Mouse (Mus musculus) MEL (cell line): ENCODE measurements at regions not wholly inside any gene's neighbourhood (a gene's known extent, or its start where the extent isn't known, plus 50 kb on each side); places are given as distances from the start of the nearest gene placed in this dataset.

ENCODE experiments used
- DNase-seq: peaks from one replicate; pipeline ENCODE4 v3.0.0; 2011; ENCODE audit warnings: low read depth, low spot score
- H3K27ac ChIP-seq: 2 replicates; pipeline ENCODE4 v1.5.1; 2012; ENCODE audit warnings: low read depth, mild to moderate bottlenecking, control low read depth, low read length, moderate library complexity; ENCODE audit not compliant: control insufficient read depth
- H3K27me3 ChIP-seq, 2 experiments: fragments of 150-350 bp in 1 of 2; sonication (generic) in 1 of 2; 2 replicates each; pipeline ENCODE4 v1.6.1; 2012; ENCODE audit warnings: low read length in 2 of 2, mild to moderate bottlenecking in 2 of 2, improper control_type of control experiment in 1 of 2, moderate library complexity in 1 of 2; ENCODE audit not compliant: insufficient read depth in 2 of 2, control insufficient read depth in 1 of 2
- H3K36me3 ChIP-seq, 2 experiments: 2 replicates each; pipeline ENCODE4 v1.6.1; 2012 to 2014; ENCODE audit warnings: low read length in 2 of 2, improper control_type of control experiment in 1 of 2, inconsistent platforms in 1 of 2, mild to moderate bottlenecking in 1 of 2; ENCODE audit not compliant: insufficient read depth in 2 of 2, control insufficient read depth in 1 of 2
- H3K4me1 ChIP-seq, 2 experiments: fragments of 150-350 bp in 1 of 2; sonication (generic) in 1 of 2; 2 replicates each; pipeline ENCODE4 v1.6.1; 2012; ENCODE audit warnings: low read length in 2 of 2, improper control_type of control experiment in 1 of 2, mild to moderate bottlenecking in 1 of 2; ENCODE audit not compliant: insufficient read depth in 2 of 2, control insufficient read depth in 1 of 2
- H3K4me3 ChIP-seq, 2 experiments: fragments of 150-350 bp in 1 of 2; sonication (generic) in 1 of 2; 2 replicates each; pipeline ENCODE4 v1.5.1; 2012; ENCODE audit warnings: low read depth in 2 of 2, low read length in 2 of 2, mild to moderate bottlenecking in 2 of 2, moderate library complexity in 2 of 2, control low read depth in 1 of 2, improper control_type of control experiment in 1 of 2; ENCODE audit not compliant: control insufficient read depth in 1 of 2, insufficient read depth in 1 of 2
- H3K79me2 ChIP-seq: 2 replicates; pipeline ENCODE4 v1.6.1; 2012; ENCODE audit warnings: mild to moderate bottlenecking, low read length, moderate library complexity; ENCODE audit not compliant: control insufficient read depth, poor library complexity, insufficient read depth
- H3K9ac ChIP-seq: 2 replicates; pipeline ENCODE4 v1.6.1; 2012; ENCODE audit warnings: low read depth, mild to moderate bottlenecking, control low read depth, low read length, moderate library complexity; ENCODE audit not compliant: control insufficient read depth, poor library complexity, severe bottlenecking
- H3K9me3 ChIP-seq: fragments of 150-350 bp; sonication (generic); replicated peaks from 2 replicates; pipeline ENCODE4 v1.6.1; 2012; ENCODE audit warnings: mild to moderate bottlenecking, low read length, improper control_type of control experiment, moderate library complexity; ENCODE audit not compliant: insufficient read depth
- ELF1 ChIP-seq: IDR thresholded peaks from 2 replicates; pipeline ENCODE4 v1.6.1; 2014; ENCODE audit warnings: low read depth, mild to moderate bottlenecking, inconsistent platforms, low read length, improper control_type of control experiment, moderate library complexity
- EP300 ChIP-seq, 2 experiments: IDR thresholded peaks; 2 replicates each; pipeline ENCODE4 v1.6.1; 2011; ENCODE audit warnings: improper control_type of control experiment in 2 of 2, low read length in 2 of 2, low read depth in 1 of 2, mild to moderate bottlenecking in 1 of 2
- GATA1 ChIP-seq: IDR thresholded peaks from 2 replicates; pipeline ENCODE4 v1.6.1; 2011; ENCODE audit warnings: low read depth, low read length, improper control_type of control experiment
- JUND ChIP-seq: IDR thresholded peaks from 2 replicates; pipeline ENCODE4 v1.6.1; 2011; ENCODE audit warnings: low read depth, mild to moderate bottlenecking, improper control_type of control experiment, low read length
- KAT2A ChIP-seq: conservative IDR thresholded peaks from 2 replicates; pipeline ENCODE4 v1.6.1; 2012; ENCODE audit warnings: low read depth, low read length, improper control_type of control experiment, inconsistent platforms
- MAX ChIP-seq: IDR thresholded peaks from 2 replicates; pipeline ENCODE4 v1.6.1; 2011; ENCODE audit warnings: low read length, improper control_type of control experiment
- MAZ ChIP-seq: IDR thresholded peaks from 2 replicates; pipeline ENCODE4 v1.6.1; 2012; ENCODE audit warnings: low read depth, mild to moderate bottlenecking, inconsistent platforms, low read length, improper control_type of control experiment
- MEF2A ChIP-seq: IDR thresholded peaks from 2 replicates; pipeline ENCODE4 v1.6.1; 2014; ENCODE audit warnings: low read depth, mild to moderate bottlenecking, inconsistent platforms, low read length, improper control_type of control experiment; ENCODE audit not compliant: poor library complexity, insufficient replicate concordance, severe bottlenecking; ENCODE audit errors: extremely low read depth
- POLR2A ChIP-seq, 2 experiments: IDR thresholded peaks; 2 replicates each; pipeline ENCODE4 v1.6.1; 2011 to 2012; ENCODE audit warnings: low read length in 2 of 2, mild to moderate bottlenecking in 2 of 2, control low read depth in 1 of 2, improper control_type of control experiment in 1 of 2, low read depth in 1 of 2, moderate library complexity in 1 of 2; ENCODE audit not compliant: control insufficient read depth in 1 of 2, insufficient read depth in 1 of 2, poor library complexity in 1 of 2
- SIN3A ChIP-seq: IDR thresholded peaks from 2 replicates; pipeline ENCODE4 v1.6.1; 2012; ENCODE audit warnings: low read length, improper control_type of control experiment, inconsistent platforms
- TBP ChIP-seq: IDR thresholded peaks from 2 replicates; pipeline ENCODE4 v1.8.0; 2011; ENCODE audit warnings: low read depth, low read length, improper control_type of control experiment
- ZC3H11A ChIP-seq: IDR thresholded peaks from 2 replicates; pipeline ENCODE4 v1.6.1; 2012; ENCODE audit warnings: low read depth, mild to moderate bottlenecking, inconsistent platforms, low read length, improper control_type of control experiment
- ZMIZ1 ChIP-seq: IDR thresholded peaks from 2 replicates; pipeline ENCODE4 v1.6.1; 2012; ENCODE audit warnings: low read depth, mild to moderate bottlenecking, inconsistent platforms, low read length, improper control_type of control experiment, moderate library complexity
- ZNF384 ChIP-seq: IDR thresholded peaks from 2 replicates; pipeline ENCODE4 v1.6.1; 2012; ENCODE audit warnings: low read depth, mild to moderate bottlenecking, inconsistent platforms, low read length, improper control_type of control experiment

DNA sequence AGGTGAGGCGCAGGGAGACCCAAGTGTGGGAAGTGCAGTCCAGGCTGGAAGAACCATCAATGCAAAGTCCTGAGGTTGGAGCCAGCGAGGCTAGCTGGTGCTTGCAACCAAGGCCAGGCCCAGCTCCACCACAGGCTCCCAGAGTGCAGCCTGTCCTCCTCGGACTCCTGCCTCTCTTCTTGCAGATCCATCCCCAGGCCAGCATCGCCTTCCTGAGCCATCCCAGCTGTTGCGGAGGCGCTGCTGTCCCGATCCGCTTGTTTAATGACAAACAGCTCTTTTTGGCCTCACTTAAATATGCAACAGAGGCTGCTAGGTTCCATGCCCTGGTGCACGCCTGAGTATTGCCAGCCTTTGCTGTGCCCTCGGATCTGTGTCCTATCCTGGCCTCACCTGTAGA lies 113.1 kb upstream of the Ptpn1 start:
- Histone ChIP-seq H3K36me3 (peaks cover 0 to 3% of the 10 kb centered on the region in 2 experiments; a peak in 2 of 4 replicates), H3K9ac (no peak overlapping the region), H3K4me3 (no peak overlapping the region), H3K4me1 (peaks cover 0 to 24% of the 10 kb centered on the region in 2 experiments; a peak in 2 of 4 replicates), H3K9me3 (no peaks in the 10 kb centered on the region), H3K27me3 (no peaks in the 10 kb centered on the region), H3K27ac (no peak overlapping the region)
- no peak for DNase-seq
- TF ChIP-seq ZC3H11A (no peak), ZMIZ1 (no peak), MEF2A (no peak), KAT2A (no peak), SIN3A (no peak), MAX (no peak), ZNF384 (no peak), JUND (no peak), ELF1 (no peak), POLR2A (IDR thresholded peaks at IDR 0.05; ENCODE audit: control insufficient read depth in 1 of 2, insufficient read depth in 1 of 2, low read depth in 1 of 2, low read length in 2 of 2, poor library complexity in 1 of 2) (no peak)
- TF ChIP-seq, all 39 proteins: peak for 0
- H3K79me2 ChIP-seq: no peaks in the 10 kb centered on the region

DNA sequence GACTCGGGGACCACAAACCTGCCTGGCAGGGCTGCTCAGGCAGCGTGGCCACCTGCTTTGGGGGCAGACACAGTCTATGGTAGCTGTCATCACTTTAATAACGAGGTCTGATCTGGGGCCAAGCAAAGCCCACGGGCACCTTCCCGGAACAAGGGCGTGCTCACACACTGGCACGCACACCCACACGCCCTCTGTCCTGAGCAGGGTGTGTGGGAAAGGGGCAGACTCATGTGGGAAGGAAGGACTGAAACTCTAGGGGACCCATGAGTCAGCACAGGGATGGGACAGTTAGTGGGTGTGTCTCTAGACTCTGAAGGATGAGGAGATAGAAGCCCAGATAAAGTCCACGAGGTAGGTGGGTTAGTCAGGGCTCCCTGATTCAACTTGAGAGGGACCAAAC lies 114.8 kb upstream of the Ptpn1 start:
- no peaks in the 10 kb centered on the region for H3K9me3 ChIP-seq
- H3K27ac ChIP-seq: no peak overlapping the region
- peak overlapping the region; percentile 3 to 50; a peak in 3 of 4 replicates for H3K4me3 ChIP-seq
- H3K36me3 ChIP-seq: peaks cover 0 to 3% of the 10 kb centered on the region in 2 experiments; a peak in 2 of 4 replicates
- TF ChIP-seq EP300 (IDR thresholded peaks at IDR 0.05; ENCODE audit: low read depth in 1 of 2, low read length in 2 of 2) (peak in 1 of 2 experiments; percentile 33; a peak in 2 of 4 replicates), TBP (no peak), GATA1 (0 out of 2 replicates have a peak, but pooled peaks have one; percentile 33)
- no peaks in the 10 kb centered on the region for H3K27me3 ChIP-seq
- H3K4me1 ChIP-seq: peaks cover 0 to 20% of the 10 kb centered on the region in 2 experiments; a peak in 2 of 4 replicates
- H3K79me2 ChIP-seq: no peaks in the 10 kb centered on the region
- peak overlapping the region; percentile 8; the same call in 1 of the 2 replicates for H3K9ac ChIP-seq
- DNase-seq: peak; percentile 40

DNA sequence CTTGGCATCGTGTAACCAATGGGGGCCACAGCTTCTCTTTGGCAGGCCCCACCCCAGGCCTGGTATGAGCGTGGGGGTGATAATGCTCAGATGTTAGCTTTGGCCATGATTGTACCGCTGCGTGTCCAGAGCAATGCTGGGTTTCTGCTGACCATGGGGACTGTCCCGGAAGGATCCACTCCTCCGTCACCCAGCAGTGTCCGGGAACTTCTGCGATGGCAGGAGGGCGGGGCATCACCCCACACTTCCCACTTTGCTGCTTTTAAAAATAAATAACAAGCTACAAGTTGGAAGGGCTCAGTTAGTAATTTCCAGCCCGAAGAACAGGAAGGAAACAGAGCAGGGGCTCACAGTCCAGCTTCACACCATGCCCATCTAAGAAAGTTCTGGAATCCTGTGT lies 116.7 kb upstream of the Ptpn1 start:
- H3K9me3 ChIP-seq: no peaks in the 10 kb centered on the region
- peaks cover 0 to 3% of the 10 kb centered on the region in 2 experiments; a peak in 2 of 4 replicates for H3K36me3 ChIP-seq
- H3K4me1 ChIP-seq: peaks cover 0 to 20% of the 10 kb centered on the region in 2 experiments; a peak in 2 of 4 replicates
- H3K9ac ChIP-seq: no peak overlapping the region
- H3K4me3 ChIP-seq: no peak overlapping the region
- no peaks in the 10 kb centered on the region for H3K79me2 ChIP-seq
- no peak for DNase-seq
- H3K27ac ChIP-seq: no peak overlapping the region
- TF ChIP-seq MAZ: no peak
- TF ChIP-seq, all 39 proteins: peak for 0
- no peaks in the 10 kb centered on the region for H3K27me3 ChIP-seq
